Comparison of ENCODE assay signal across 23 mouse cellular contexts in the genomic region with DNA sequence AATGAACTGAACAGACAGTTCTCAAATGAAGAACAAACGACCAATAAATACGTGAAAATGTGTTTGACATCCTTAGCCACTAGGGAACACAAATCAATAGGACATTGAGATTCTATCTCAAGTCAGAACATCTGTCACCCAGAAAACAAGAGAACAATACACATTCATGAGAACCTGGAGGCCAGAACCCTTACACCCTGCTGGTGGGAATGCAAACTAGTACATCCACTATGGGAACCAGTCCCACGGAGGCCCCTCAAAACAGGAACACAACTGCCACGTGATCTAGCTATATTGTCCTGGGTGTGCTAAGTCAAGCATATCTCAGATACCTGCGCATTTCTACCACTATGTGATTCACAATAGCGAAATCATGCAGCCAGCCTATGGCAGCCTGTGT.
"Had no signal": no experiment of that assay in that cellular context is flagged by ENCODE, and none has a peak within 500 bp of the region (broad histone marks: within the 10 kb centered on the region; RNA-seq: fewer than 3 reads in every experiment).

No protein-coding gene starts in this region.

- DNase-seq: kidney, adult 18-20 months; kidney, adult 9 months; kidney, postnatal 14 days; kidney, postnatal 4 days; layer of hippocampus, adult 9-11 months; layer of hippocampus, postnatal 36 days; liver; lung, adult 18-20 months; lung, postnatal 10 days; lung, postnatal 36 days; midbrain, embryonic 14.5 days; right cerebral cortex, postnatal 14 days; right cerebral cortex, postnatal 4 days; thymus, adult 18-20 months; thymus, postnatal 36 days had no signal

- H3K4me3 ChIP-seq: left cerebral cortex, adult 2 months; limb, embryonic 10.5 days; limb, embryonic 13.5 days; liver, embryonic 12.5 days; liver, embryonic 15.5 days; lung, embryonic 15.5 days; megakaryocyte, embryonic 14.5 days had no signal

- H3K27ac ChIP-seq: left cerebral cortex, adult 2 months; limb, embryonic 10.5 days; limb, embryonic 13.5 days; liver, embryonic 12.5 days; liver, embryonic 15.5 days; lung, embryonic 15.5 days; stomach, postnatal 0 days had no signal

- ATAC-seq: liver, embryonic 12.5 days had no signal
